Mouse (Mus musculus): ENCODE results near the gene Uaca.

DNA sequence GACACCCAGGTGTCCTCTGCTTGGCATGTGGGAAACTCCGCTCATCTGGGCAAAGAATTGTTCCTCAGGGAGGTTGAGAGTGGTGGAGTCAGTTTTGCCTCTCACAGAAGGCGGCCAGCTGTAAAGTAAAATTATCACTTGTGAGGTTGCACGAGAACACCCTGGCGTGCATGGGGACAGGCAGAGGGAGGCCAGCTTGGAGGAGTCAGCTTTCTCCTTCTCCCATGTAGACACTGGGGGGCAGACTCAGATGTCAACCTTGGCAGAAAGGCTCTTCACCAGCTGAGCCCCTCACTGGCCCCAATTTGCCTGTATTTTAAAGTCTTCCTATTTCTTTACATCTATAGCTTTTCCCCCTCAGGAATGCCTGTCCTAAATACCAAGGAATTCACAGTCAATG lies 35.3 kb downstream of the Uaca start:
- TF ChIP-seq CTCF (IDR thresholded peaks at IDR 0.05; ENCODE audit: insufficient read depth, low read length) (no peak), POLR2A (IDR thresholded peaks at IDR 0.05; ENCODE audit: borderline replicate concordance, extremely low read depth, low read depth, low read length) (no peak)

Data from lung, adult 2 months (tissue).